Mouse (Mus musculus): ENCODE data around the gene Tigd3. TPM values are rescaled to one million over a fixed set of nuclear protein-coding genes. Genes with fewer than 3 reads are reported as not detected.
"Not testable (repeated sequence)": the region's sequence is repeated elsewhere in the genome, so short reads cannot be mapped to it uniquely, and the experiment has no call there.

Gene Tigd3
- polyA plus RNA-seq, 1 experiment from 2014 or later, result 9.9 TPM

DNA sequence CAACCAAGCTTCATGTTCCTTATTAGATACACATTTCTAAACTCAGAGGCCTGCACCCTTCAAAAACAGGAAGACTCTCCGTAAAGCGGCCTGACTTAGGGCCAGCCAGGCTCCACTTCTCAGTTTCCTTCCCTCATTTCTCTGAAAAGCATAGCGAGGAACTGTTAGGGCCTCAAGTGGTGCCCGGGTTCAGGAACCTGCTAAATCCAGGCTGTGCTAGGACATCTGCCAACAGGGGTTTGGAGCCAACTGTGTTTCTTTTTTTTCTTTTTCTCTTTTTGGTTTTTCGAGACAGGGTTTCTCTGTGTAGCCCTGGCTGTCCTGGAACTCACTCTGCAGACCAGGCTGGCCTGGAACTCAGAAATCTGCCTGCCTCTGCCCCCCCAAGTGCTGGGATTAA lies 11.9 kb downstream of the Tigd3 start:
- not testable (repeated sequence) for H3K4me3 ChIP-seq; H3K27ac ChIP-seq; H3K27me3 ChIP-seq (ENCODE audit: insufficient read depth, poor library complexity, severe bottlenecking); H3K36me3 ChIP-seq; DNase-seq (ENCODE audit: low spot score); H3K9me3 ChIP-seq
- peaks cover 17% of the 10 kb centered on the region; the same call in 1 of the 2 replicates for H3K4me1 ChIP-seq (replicated peaks)
- WGBS, result 90% methylated on average over 5 of the region's 5 CpGs

GRCm38 (mm10) chr19:5881155-5881554 lies 12.8 kb downstream of the Tigd3 start:
- WGBS, result 94% methylated on average over 6 of the region's 6 CpGs
- H3K36me3 ChIP-seq, result no peaks in the 10 kb centered on the region
- no peaks in the 10 kb centered on the region for H3K9me3 ChIP-seq
- H3K27me3 ChIP-seq (ENCODE audit: insufficient read depth, poor library complexity, severe bottlenecking), result no peaks in the 10 kb centered on the region
- DNase-seq (ENCODE audit: low spot score), result no peak
- H3K4me1 ChIP-seq (replicated peaks), result peaks cover 17% of the 10 kb centered on the region; the same call in 1 of the 2 replicates
- no peak overlapping the region for H3K4me3 ChIP-seq
- H3K27ac ChIP-seq, result no peak overlapping the region

DNA sequence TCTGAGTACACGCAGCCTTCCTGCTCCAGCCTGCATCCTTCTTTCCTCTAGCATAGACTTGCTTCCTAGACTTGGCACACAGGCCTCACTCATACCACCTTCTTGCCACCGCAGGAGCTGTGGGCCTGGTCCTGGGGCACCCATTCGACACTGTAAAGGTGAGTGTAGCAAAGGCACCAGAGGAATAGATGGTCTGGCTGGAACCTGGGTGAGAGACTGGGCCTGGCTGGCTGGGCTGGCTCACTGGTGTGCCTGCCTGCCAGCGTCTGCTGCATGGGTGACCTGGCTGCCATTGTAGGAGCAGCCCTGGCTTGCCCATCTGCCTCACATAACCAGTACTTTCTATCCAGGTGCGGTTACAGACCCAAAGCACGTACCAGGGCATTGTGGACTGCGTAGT lies 14.2 kb downstream of the Tigd3 start:
- Histone ChIP-seq H3K27ac (no peak overlapping the region), H3K4me1 (replicated peaks) (peaks cover 28% of the 10 kb centered on the region), H3K36me3 (no peaks in the 10 kb centered on the region), H3K4me3 (no peak overlapping the region), H3K27me3 (ENCODE audit: insufficient read depth, poor library complexity, severe bottlenecking) (no peaks in the 10 kb centered on the region), H3K9me3 (no peaks in the 10 kb centered on the region)
- no peak for DNase-seq (ENCODE audit: low spot score)
- WGBS, result 93% methylated on average over 7 of the region's 7 CpGs

GRCm38 (mm10) chr19:5878916-5879315 lies 15.0 kb downstream of the Tigd3 start:
- Histone ChIP-seq H3K36me3 (no peaks in the 10 kb centered on the region), H3K9me3 (no peaks in the 10 kb centered on the region), H3K27me3 (ENCODE audit: insufficient read depth, poor library complexity, severe bottlenecking) (no peaks in the 10 kb centered on the region; the same call in 1 of the 2 replicates), H3K27ac (0 out of 2 replicates have a peak overlapping the region, but pooled peaks have one; percentile 45), H3K4me3 (no peak overlapping the region), H3K4me1 (replicated peaks) (peaks cover 34% of the 10 kb centered on the region)
- no peak for DNase-seq (ENCODE audit: low spot score)
- WGBS, result 87% methylated on average over 3 of the region's 3 CpGs

DNA sequence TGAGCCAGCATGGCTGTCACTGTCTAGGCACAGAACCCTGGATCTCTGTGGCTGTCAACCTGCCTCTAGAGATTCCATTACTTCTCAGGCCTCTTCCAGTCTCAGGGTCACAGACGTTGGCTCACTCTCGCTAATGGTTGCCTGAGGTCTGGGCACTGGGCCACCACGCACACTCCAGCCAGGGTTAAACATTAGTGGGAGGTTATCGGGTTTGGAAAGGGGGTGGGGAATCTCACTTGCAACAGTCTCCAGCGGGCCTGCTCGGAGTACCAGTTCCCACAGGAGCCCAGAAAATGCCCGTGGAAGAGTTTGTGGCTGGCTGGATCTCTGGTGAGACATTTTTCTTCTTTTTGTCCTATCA lies 15.6 kb downstream of the Tigd3 start:
- Histone ChIP-seq H3K4me3 (no peak overlapping the region), H3K9me3 (no peaks in the 10 kb centered on the region), H3K27me3 (ENCODE audit: insufficient read depth, poor library complexity, severe bottlenecking) (no peaks in the 10 kb centered on the region; the same call in 1 of the 2 replicates), H3K27ac (peak overlapping the region; percentile 13; the same call in 1 of the 2 replicates), H3K36me3 (no peaks in the 10 kb centered on the region), H3K4me1 (replicated peaks) (peaks cover 39% of the 10 kb centered on the region)
- no peak for DNase-seq (ENCODE audit: low spot score)
- 79% methylated on average over 7 of the region's 7 CpGs for WGBS

GRCm38 (mm10) chr19:5877618-5878361 lies 16.2 kb downstream of the Tigd3 start, which contains the start of gene Slc25a45:
Gene Slc25a45, plus strand, starts transcription at chr19:5877808.
- H3K4me1 ChIP-seq (replicated peaks), result peaks cover 45% of the 10 kb centered on the region
- peak within 1 kb of the TSS; percentile 59 for H3K27ac ChIP-seq
- H3K36me3 ChIP-seq, result peaks cover 4% of the 10 kb centered on the region
- H3K9me3 ChIP-seq, result no peaks in the 10 kb centered on the region
- WGBS, result 47% methylated on average over 15 of the region's 15 CpGs
- H3K4me3 ChIP-seq, result peak within 1 kb of the TSS; percentile 14; the same call in 1 of the 2 replicates
- peak; percentile 72 for DNase-seq (ENCODE audit: low spot score)
- H3K27me3 ChIP-seq (ENCODE audit: insufficient read depth, poor library complexity, severe bottlenecking), result no peaks in the 10 kb centered on the region; the same call in 1 of the 2 replicates

GRCm38 (mm10) chr19:5874969-5875480 lies 18.9 kb downstream of the Tigd3 start, which contains the start of gene Frmd8:
Gene Frmd8, minus strand, starts transcription at chr19:5875274.
- peak within 1 kb of the TSS; percentile 92 for H3K4me3 ChIP-seq
- peaks cover 23% of the 10 kb centered on the region for H3K36me3 ChIP-seq
- peak within 1 kb of the TSS; percentile 93 for H3K27ac ChIP-seq
- no peaks in the 10 kb centered on the region; the same call in 1 of the 2 replicates for H3K27me3 ChIP-seq (ENCODE audit: insufficient read depth, poor library complexity, severe bottlenecking)
- DNase-seq (ENCODE audit: low spot score), result peak; percentile 94
- peaks cover 70% of the 10 kb centered on the region for H3K4me1 ChIP-seq (replicated peaks)
- under 1% methylated on average over 37 of the region's 37 CpGs for WGBS
- H3K9me3 ChIP-seq, result no peaks in the 10 kb centered on the region

DNA sequence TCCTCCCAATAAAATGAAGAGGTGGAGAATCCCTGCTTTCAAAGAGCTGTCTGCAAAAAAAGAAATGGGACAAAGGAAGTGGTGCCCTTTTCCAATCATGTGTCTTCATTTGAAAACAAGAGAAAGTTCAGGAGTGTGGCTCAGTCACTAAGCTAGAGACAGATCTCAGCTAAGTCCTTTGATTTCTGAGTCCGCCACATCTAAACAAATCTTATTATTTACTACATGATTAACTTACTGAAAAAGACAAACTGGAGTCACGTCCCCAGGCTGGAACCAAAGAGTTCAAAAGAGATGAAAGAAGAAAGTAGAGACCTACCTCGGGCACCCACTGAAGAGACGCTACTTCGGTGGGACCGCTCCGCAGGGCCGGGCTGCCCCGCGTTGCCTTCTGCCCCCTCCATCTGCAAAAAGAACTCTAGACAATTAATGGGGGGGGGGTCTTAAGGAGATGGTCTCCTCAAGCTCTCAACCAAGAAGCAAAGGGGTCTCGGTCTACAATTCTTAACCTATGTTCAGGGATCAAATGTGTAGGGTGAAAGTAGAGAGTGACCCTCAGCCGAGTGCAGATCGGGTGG lies 19.5 kb downstream of the Tigd3 start:
- Histone ChIP-seq H3K4me3 (peak overlapping the region; percentile 92), H3K36me3 (peaks cover 29% of the 10 kb centered on the region), H3K27ac (peak overlapping the region; percentile 93), H3K9me3 (no peaks in the 10 kb centered on the region), H3K4me1 (replicated peaks) (peaks cover 70% of the 10 kb centered on the region), H3K27me3 (ENCODE audit: insufficient read depth, poor library complexity, severe bottlenecking) (no peaks in the 10 kb centered on the region; the same call in 1 of the 2 replicates)
- 17% methylated on average over 13 of the region's 13 CpGs for WGBS
- no peak for DNase-seq (ENCODE audit: low spot score)

DNA sequence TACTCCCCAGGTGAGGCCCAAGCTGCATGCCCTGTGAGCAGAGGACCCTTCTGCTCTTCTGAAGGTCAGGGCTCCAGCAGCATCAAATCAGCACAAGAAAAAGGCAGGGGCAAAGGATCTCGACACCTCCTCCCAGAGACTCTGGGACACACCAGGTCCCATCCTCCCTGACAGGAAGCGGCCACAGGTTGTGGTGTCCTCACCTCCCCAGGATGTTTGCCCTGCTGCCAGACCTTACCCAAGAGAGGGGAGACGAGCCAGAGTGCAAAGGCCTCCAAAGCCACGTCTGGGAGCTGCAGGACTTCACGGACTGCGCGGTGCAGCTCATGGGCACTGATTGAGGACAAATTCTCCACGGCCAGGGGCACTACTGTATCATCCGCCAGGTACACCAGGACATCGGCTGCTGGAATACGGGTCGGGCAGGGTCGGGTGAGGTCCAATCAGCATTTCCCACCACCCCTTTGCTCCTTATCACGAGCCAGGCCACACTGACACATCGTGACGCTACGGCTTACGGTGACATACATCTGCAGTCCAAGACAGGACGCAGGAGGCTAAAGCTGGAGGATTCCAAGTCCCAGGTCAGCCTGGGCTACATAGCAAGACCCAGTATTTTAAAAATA lies 20.9 kb downstream of the Tigd3 start:
- WGBS, result 90% methylated on average over 19 of the region's 19 CpGs
- Histone ChIP-seq H3K4me3 (0 out of 2 replicates have a peak overlapping the region, but pooled peaks have one; percentile 7), H3K9me3 (no peaks in the 10 kb centered on the region), H3K27me3 (ENCODE audit: insufficient read depth, poor library complexity, severe bottlenecking) (no peaks in the 10 kb centered on the region; the same call in 1 of the 2 replicates), H3K36me3 (peaks cover 43% of the 10 kb centered on the region), H3K27ac (0 out of 2 replicates have a peak overlapping the region, but pooled peaks have one; percentile 18), H3K4me1 (replicated peaks) (peaks cover 64% of the 10 kb centered on the region)
- no peak for DNase-seq (ENCODE audit: low spot score)

- 0 out of 2 replicates have a peak overlapping the region, but pooled peaks have one; percentile 7 for H3K4me3 ChIP-seq
- DNase-seq (ENCODE audit: low spot score), result no peak
- H3K9me3 ChIP-seq, result no peaks in the 10 kb centered on the region
- H3K27ac ChIP-seq, result 0 out of 2 replicates have a peak overlapping the region, but pooled peaks have one; percentile 18
- H3K27me3 ChIP-seq (ENCODE audit: insufficient read depth, poor library complexity, severe bottlenecking), result no peaks in the 10 kb centered on the region; the same call in 1 of the 2 replicates
- 93% methylated on average over 4 of the region's 4 CpGs for WGBS
- H3K36me3 ChIP-seq, result peaks cover 48% of the 10 kb centered on the region
- peaks cover 59% of the 10 kb centered on the region for H3K4me1 ChIP-seq (replicated peaks)
Observed at GRCm38 (mm10) chr19:5872528-5872927, 21.4 kb downstream of the Tigd3 start.

- Histone ChIP-seq H3K27me3 (ENCODE audit: insufficient read depth, poor library complexity, severe bottlenecking) (no peaks in the 10 kb centered on the region; the same call in 1 of the 2 replicates), H3K36me3 (peaks cover 57% of the 10 kb centered on the region), H3K27ac (peak overlapping the region; percentile 88), H3K9me3 (no peaks in the 10 kb centered on the region), H3K4me1 (replicated peaks) (peaks cover 55% of the 10 kb centered on the region), H3K4me3 (peak overlapping the region; percentile 39)
- no peak for DNase-seq (ENCODE audit: low spot score)
- WGBS, result 49% methylated on average over 6 of the region's 6 CpGs
Observed at GRCm38 (mm10) chr19:5871683-5872082, 22.3 kb downstream of the Tigd3 start.

DNA sequence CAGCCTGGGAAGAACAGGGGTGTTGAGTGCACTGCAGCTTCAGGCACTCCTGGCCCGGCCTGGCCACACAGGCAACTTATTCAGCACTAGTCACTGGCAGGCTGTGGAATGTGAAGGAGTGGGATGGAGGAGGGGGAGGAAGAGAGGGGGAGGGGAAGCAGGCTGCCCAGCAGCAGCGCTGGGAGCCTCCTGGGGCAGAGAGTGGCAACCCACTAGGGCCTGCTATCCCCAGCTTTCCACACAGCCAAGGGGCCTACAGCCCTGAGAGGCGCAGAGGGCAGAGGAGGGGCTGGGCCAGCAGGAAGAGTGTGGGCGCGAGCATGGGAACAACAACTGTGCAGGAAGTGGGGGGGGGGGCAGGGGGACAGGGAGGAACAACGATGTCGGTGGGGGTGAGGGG lies 22.7 kb downstream of the Tigd3 start:
- peak overlapping the region; percentile 88 for H3K27ac ChIP-seq
- 11% methylated on average over 7 of the region's 7 CpGs for WGBS
- peaks cover 55% of the 10 kb centered on the region for H3K4me1 ChIP-seq (replicated peaks)
- peaks cover 61% of the 10 kb centered on the region for H3K36me3 ChIP-seq
- H3K4me3 ChIP-seq, result peak overlapping the region; percentile 39
- no peaks in the 10 kb centered on the region; the same call in 1 of the 2 replicates for H3K27me3 ChIP-seq (ENCODE audit: insufficient read depth, poor library complexity, severe bottlenecking)
- peak; percentile 69 for DNase-seq (ENCODE audit: low spot score)
- H3K9me3 ChIP-seq, result no peaks in the 10 kb centered on the region
